Mouse (Mus musculus): Measurements from ENCODE around the gene Ccdc146. TPM values are rescaled to one million over a fixed set of nuclear protein-coding genes. Genes with fewer than 3 reads are reported as not detected.

The Ccdc146 gene
- polyA plus RNA-seq, 1 experiment: not detected

GRCm38 (mm10) chr5:21301011-21301410 is 123.5 kb downstream of the Ccdc146 start:
- no peak for TF ChIP-seq CTCF (IDR thresholded peaks at IDR 0.05; ENCODE audit: extremely low read depth, insufficient read length, insufficient replicate concordance, low read depth, low read length)
- TF ChIP-seq POLR2A (IDR thresholded peaks at IDR 0.05; ENCODE audit: low read depth, low read length): no peak
- 52% methylated on average over 6 of the region's 6 CpGs for WGBS

GRCm38 (mm10) chr5:21300058-21300457 is 124.4 kb downstream of the Ccdc146 start:
- Histone ChIP-seq H3K27me3 (ENCODE audit: control insufficient read depth, insufficient read depth, low read length) (no peaks in the 10 kb centered on the region), H3K4me1 (ENCODE audit: control insufficient read depth, insufficient read depth, insufficient read length, low read length) (no peaks in the 10 kb centered on the region), H3K36me3 (ENCODE audit: control insufficient read depth, insufficient read depth, low read length) (no peaks in the 10 kb centered on the region), H3K4me3 (ENCODE audit: low read depth, low read length) (no peak overlapping the region), H3K27ac (ENCODE audit: insufficient read depth, low read depth, low read length) (no peak overlapping the region)
- no peak for TF ChIP-seq POLR2A (IDR thresholded peaks at IDR 0.05; ENCODE audit: low read depth, low read length)
- TF ChIP-seq CTCF (IDR thresholded peaks at IDR 0.05; ENCODE audit: extremely low read depth, insufficient read length, insufficient replicate concordance, low read depth, low read length): no peak
- WGBS: 79% methylated on average over 3 of the region's 3 CpGs

More at GRCm38 (mm10) chr5:21301011-21301410, 123.5 kb downstream of the Ccdc146 start:
- H3K36me3 ChIP-seq (ENCODE audit: control insufficient read depth, insufficient read depth, low read length): no peaks in the 10 kb centered on the region
- no peaks in the 10 kb centered on the region for H3K27me3 ChIP-seq (ENCODE audit: control insufficient read depth, insufficient read depth, low read length)
- no peak overlapping the region for H3K27ac ChIP-seq (ENCODE audit: insufficient read depth, low read depth, low read length)
- no peak overlapping the region for H3K4me3 ChIP-seq (ENCODE audit: low read depth, low read length)
- no peaks in the 10 kb centered on the region for H3K4me1 ChIP-seq (ENCODE audit: control insufficient read depth, insufficient read depth, insufficient read length, low read length)

- TF ChIP-seq CTCF (IDR thresholded peaks at IDR 0.05; ENCODE audit: extremely low read depth, insufficient read length, insufficient replicate concordance, low read depth, low read length) (no peak), POLR2A (IDR thresholded peaks at IDR 0.05; ENCODE audit: low read depth, low read length) (no peak)
- H3K4me3 ChIP-seq (ENCODE audit: low read depth, low read length): no peak overlapping the region
- no peaks in the 10 kb centered on the region for H3K36me3 ChIP-seq (ENCODE audit: control insufficient read depth, insufficient read depth, low read length)
- WGBS: 60% methylated on average over 21 of the region's 21 CpGs
- no peaks in the 10 kb centered on the region for H3K4me1 ChIP-seq (ENCODE audit: control insufficient read depth, insufficient read depth, insufficient read length, low read length)
- H3K27me3 ChIP-seq (ENCODE audit: control insufficient read depth, insufficient read depth, low read length): no peaks in the 10 kb centered on the region
- no peak overlapping the region for H3K27ac ChIP-seq (ENCODE audit: insufficient read depth, low read depth, low read length)
These were observed 125.3 kb downstream of the Ccdc146 start for GRCm38 (mm10) chr5:21299076-21299755.

- H3K4me1 ChIP-seq (ENCODE audit: control insufficient read depth, insufficient read depth, insufficient read length, low read length): no peaks in the 10 kb centered on the region
- 68% methylated on average over 8 of the region's 8 CpGs for WGBS
- no peaks in the 10 kb centered on the region for H3K27me3 ChIP-seq (ENCODE audit: control insufficient read depth, insufficient read depth, low read length)
- H3K36me3 ChIP-seq (ENCODE audit: control insufficient read depth, insufficient read depth, low read length): no peaks in the 10 kb centered on the region
- TF ChIP-seq POLR2A (IDR thresholded peaks at IDR 0.05; ENCODE audit: low read depth, low read length) (no peak), CTCF (IDR thresholded peaks at IDR 0.05; ENCODE audit: extremely low read depth, insufficient read length, insufficient replicate concordance, low read depth, low read length) (no peak)
- no peak overlapping the region for H3K4me3 ChIP-seq (ENCODE audit: low read depth, low read length)
- no peak overlapping the region for H3K27ac ChIP-seq (ENCODE audit: insufficient read depth, low read depth, low read length)
These were observed 128.8 kb downstream of the Ccdc146 start for GRCm38 (mm10) chr5:21295683-21296082.

- TF ChIP-seq POLR2A (IDR thresholded peaks at IDR 0.05; ENCODE audit: low read depth, low read length) (no peak), CTCF (IDR thresholded peaks at IDR 0.05; ENCODE audit: extremely low read depth, insufficient read length, insufficient replicate concordance, low read depth, low read length) (no peak)
- H3K27me3 ChIP-seq (ENCODE audit: control insufficient read depth, insufficient read depth, low read length): no peaks in the 10 kb centered on the region
- H3K27ac ChIP-seq (ENCODE audit: insufficient read depth, low read depth, low read length): no peak overlapping the region
- no peaks in the 10 kb centered on the region for H3K36me3 ChIP-seq (ENCODE audit: control insufficient read depth, insufficient read depth, low read length)
- no peaks in the 10 kb centered on the region for H3K4me1 ChIP-seq (ENCODE audit: control insufficient read depth, insufficient read depth, insufficient read length, low read length)
- H3K4me3 ChIP-seq (ENCODE audit: low read depth, low read length): no peak overlapping the region
- 71% methylated on average over 8 of the region's 8 CpGs for WGBS
These were observed 133.9 kb downstream of the Ccdc146 start for GRCm38 (mm10) chr5:21290594-21290993.

- H3K27ac ChIP-seq (ENCODE audit: insufficient read depth, low read depth, low read length): no peak overlapping the region
- 56% methylated on average over 7 of the region's 7 CpGs for WGBS
- no peaks in the 10 kb centered on the region for H3K27me3 ChIP-seq (ENCODE audit: control insufficient read depth, insufficient read depth, low read length)
- no peak overlapping the region for H3K4me3 ChIP-seq (ENCODE audit: low read depth, low read length)
- H3K36me3 ChIP-seq (ENCODE audit: control insufficient read depth, insufficient read depth, low read length): no peaks in the 10 kb centered on the region
- H3K4me1 ChIP-seq (ENCODE audit: control insufficient read depth, insufficient read depth, insufficient read length, low read length): no peaks in the 10 kb centered on the region
- TF ChIP-seq CTCF (IDR thresholded peaks at IDR 0.05; ENCODE audit: extremely low read depth, insufficient read length, insufficient replicate concordance, low read depth, low read length) (no peak), POLR2A (IDR thresholded peaks at IDR 0.05; ENCODE audit: low read depth, low read length) (no peak)
These were observed 135.6 kb downstream of the Ccdc146 start for GRCm38 (mm10) chr5:21288658-21289435.
